Mouse (Mus musculus): ENCODE measurements around the gene Tmem209. TPM values are rescaled to one million over a fixed set of nuclear protein-coding genes. Genes with fewer than 3 reads are reported as not detected.

Gene Tmem209
- total RNA-seq (2023): 10 to 100 TPM; 38.2 to 39.8 TPM

DNA sequence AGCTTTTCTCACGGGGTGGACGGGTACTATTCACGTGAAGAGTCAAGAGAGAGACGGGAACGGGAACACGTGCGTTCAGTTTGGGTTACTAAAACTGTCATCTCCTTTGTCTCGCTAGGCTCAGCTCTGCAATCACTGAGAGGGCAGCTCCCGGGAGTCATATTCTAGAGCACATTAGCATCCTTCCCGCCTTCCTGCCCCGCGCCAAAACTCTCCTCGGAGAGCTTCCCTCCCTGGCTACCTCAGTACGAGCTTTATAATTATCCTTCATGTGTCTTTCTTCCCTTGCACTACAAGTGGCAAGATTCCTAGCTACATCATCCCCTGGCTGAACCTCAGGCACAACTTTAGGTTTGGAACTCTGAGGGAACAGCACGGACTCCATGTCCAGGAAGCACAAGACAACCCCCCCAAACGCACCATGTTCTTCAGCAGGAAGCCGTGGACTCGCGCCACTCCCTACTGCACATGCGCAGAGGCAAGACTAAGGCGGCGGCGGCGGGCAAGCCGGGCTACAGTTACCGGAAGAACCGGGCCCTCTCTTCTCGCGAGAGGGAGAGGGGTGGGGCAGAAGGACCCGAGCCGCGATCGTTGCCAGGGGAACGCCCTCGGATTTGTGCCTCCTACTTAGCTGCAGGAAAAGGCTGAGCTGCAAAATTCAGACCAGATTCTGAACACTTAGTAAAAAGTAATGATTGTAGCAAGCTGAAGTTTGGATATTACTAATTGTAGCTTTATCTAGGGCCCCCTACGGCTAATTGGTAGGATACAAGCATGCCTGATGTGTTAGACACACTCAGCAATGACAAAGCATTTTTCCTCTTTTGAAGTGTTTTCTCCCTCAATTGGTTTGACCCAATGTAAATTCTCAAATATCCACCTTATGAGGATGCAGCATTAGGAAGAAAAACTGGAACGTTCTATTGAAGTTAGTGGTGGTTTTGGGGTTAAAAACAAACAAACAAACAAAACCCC, at the start of gene Tmem209, which contains the start of gene Ssmem1:
Gene Tmem209 (minus strand): TSS at position 519 of the 975 bp plus-strand sequence.
Gene Ssmem1 (plus strand): TSS at position 585 of the 975 bp plus-strand sequence.

DNA sequence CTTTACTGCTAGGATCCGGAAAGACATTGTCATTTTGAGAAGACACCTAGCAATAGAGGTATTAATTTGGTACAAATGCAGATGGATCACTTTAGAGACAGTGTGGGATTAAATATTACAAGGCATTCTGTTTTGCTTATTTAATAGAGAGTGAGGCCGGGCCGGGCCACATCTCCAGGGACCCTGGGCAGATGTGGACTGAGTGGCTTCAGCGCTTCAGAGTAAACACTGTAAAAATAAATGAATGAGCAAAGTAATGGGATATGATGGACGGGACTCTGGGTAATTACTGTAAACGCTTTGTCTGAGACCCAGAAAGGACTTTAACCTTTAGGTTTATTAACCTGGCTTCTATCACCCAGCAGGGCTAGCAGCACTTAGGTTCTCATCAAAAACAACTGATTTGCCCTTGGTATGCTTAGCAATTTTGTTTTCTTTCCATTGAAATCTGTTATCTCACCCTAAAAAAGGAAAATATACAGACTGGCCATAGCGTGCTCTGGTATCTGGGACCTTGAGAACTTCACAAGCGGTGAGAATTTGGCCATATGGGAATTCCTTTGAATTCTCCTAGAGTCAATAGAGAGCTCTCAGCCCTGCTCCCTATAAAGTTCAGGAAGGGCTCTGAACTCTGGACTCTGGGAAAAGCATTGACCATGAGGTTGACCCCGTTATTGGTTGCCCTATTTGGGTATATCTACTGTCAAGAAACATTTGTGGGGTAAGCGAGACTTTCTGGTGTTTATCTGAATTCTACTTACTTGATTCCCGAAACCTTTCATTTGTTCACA, 31.6 kb upstream of the Tmem209 start, which contains the start of gene Cpa2:
Gene Cpa2 (plus strand): TSS at position 574 of the 791 bp plus-strand sequence.

Other genes with a start within 250 kb of the Tmem209 start
- 100 to 1,000 TPM; 133 to 149 TPM for gene Ube2h, start 205.2 kb downstream of the Tmem209 start, total RNA-seq (2023)
- 10 to 100 TPM; 33.4 to 39.1 TPM for gene Zc3hc1, start 118.8 kb downstream of the Tmem209 start, total RNA-seq (2023)
- 10 to 100 TPM; 23.9 to 24.5 TPM for gene Klhdc10, start 107.9 kb downstream of the Tmem209 start, total RNA-seq (2023)
- 1 to 10 TPM in 1 of 2 experiments, under 1 TPM in 1; 0.96 to 1.2 TPM for gene Ssmem1, start 66 bp upstream of the Tmem209 start, total RNA-seq (2023)
- gene Cpa2, start 31.8 kb upstream of the Tmem209 start, total RNA-seq (2023): not detected
- gene Cpa4, start 58.6 kb upstream of the Tmem209 start, total RNA-seq (2023): not detected
- gene Cpa5, start 101.2 kb upstream of the Tmem209 start, total RNA-seq (2023): not detected
- gene Cpa1, start 129.4 kb upstream of the Tmem209 start, total RNA-seq (2023): not detected
- gene Cep41, start 184.0 kb upstream of the Tmem209 start, total RNA-seq (2023): 10 to 100 TPM in 1 of 2 experiments, 1 to 10 TPM in 1; 10.0 to 10.2 TPM
- 1 to 10 TPM in 1 of 2 experiments, under 1 TPM in 1; 0.99 to 1.9 TPM for gene Mest, start 213.8 kb upstream of the Tmem209 start, total RNA-seq (2023)